Mouse (Mus musculus) hindbrain, embryonic 14.5 days (tissue): ENCODE data around the gene Rnf144b. TPM values are rescaled to one million over a fixed set of nuclear protein-coding genes. Genes with fewer than 3 reads are reported as not detected.

Experiments used
- ATAC-seq: fragments of 200-750 bp; cut with Nextera tagmentation; 2 replicates; pipeline ENCODE4 v1.8.0; 2017; ENCODE audit warnings: moderate number of reproducible peaks, mild to moderate bottlenecking, moderate TSS enrichment, moderate library complexity; ENCODE audit not compliant: low FRiP score
- DNase-seq: peaks from one replicate; pipeline ENCODE4 v3.0.0-alpha.2; 2015; ENCODE audit warnings: low spot score
- H3K27ac ChIP-seq: fragments of 300-500 bp; sonication (generic); 2 replicates; pipeline ENCODE4 v1.5.1; 2014; ENCODE audit warnings: mild to moderate bottlenecking, moderate library complexity
- H3K27me3 ChIP-seq: fragments of 300-500 bp; sonication (generic); 2 replicates; pipeline ENCODE4 v1.6.1; 2014; ENCODE audit warnings: mild to moderate bottlenecking, low read length, mixed read lengths; ENCODE audit not compliant: control insufficient read depth, insufficient read depth
- H3K36me3 ChIP-seq: fragments of 300-500 bp; sonication (generic); replicated peaks from 2 replicates; pipeline ENCODE4 v1.6.1; 2014; ENCODE audit not compliant: control insufficient read depth, insufficient read depth
- H3K4me1 ChIP-seq: fragments of 300-500 bp; sonication (generic); replicated peaks from 2 replicates; pipeline ENCODE4 v1.6.1; 2014; ENCODE audit warnings: antibody characterized with exemption, low read length, mixed read lengths; ENCODE audit not compliant: control insufficient read depth, insufficient read depth
- H3K4me2 ChIP-seq: fragments of 300-500 bp; sonication (generic); replicated peaks from 2 replicates; pipeline ENCODE4 v1.6.1; 2014; ENCODE audit warnings: mild to moderate bottlenecking, moderate library complexity
- H3K4me3 ChIP-seq: fragments of 300-500 bp; sonication (generic); replicated peaks from 2 replicates; pipeline ENCODE4 v1.5.1; 2014; ENCODE audit warnings: mild to moderate bottlenecking, low read length
- H3K9ac ChIP-seq: fragments of 300-500 bp; sonication (generic); 2 replicates; pipeline ENCODE4 v1.6.1; 2014
- H3K9me3 ChIP-seq: fragments of 300-500 bp; sonication (generic); 2 replicates; pipeline ENCODE4 v1.6.1; 2016; ENCODE audit warnings: low read length; ENCODE audit not compliant: control insufficient read depth
- WGBS: fragments of 180-500 bp; shearing (Covaris S2); extraction: QIAGEN DNeasy Blood & Tissue Kit; methylation state at CpG from one replicate; pipeline ENCODE4 v1.1.7; 2014; 5-methylcytosine and 5-hydroxymethylcytosine counted together
- polyA plus RNA-seq: library from polyadenylated mRNA; unstranded; fragments of >200 nt; fragmentation: Nextera tagmentation; extraction: Ambion mirVana; gene quantifications from 2 replicates; pipeline ENCODE4 v1.2.1, GENCODE M21; 2014

Gene Rnf144b
- polyA plus RNA-seq, 1 experiment from 2014 or later: 1.7 TPM

DNA sequence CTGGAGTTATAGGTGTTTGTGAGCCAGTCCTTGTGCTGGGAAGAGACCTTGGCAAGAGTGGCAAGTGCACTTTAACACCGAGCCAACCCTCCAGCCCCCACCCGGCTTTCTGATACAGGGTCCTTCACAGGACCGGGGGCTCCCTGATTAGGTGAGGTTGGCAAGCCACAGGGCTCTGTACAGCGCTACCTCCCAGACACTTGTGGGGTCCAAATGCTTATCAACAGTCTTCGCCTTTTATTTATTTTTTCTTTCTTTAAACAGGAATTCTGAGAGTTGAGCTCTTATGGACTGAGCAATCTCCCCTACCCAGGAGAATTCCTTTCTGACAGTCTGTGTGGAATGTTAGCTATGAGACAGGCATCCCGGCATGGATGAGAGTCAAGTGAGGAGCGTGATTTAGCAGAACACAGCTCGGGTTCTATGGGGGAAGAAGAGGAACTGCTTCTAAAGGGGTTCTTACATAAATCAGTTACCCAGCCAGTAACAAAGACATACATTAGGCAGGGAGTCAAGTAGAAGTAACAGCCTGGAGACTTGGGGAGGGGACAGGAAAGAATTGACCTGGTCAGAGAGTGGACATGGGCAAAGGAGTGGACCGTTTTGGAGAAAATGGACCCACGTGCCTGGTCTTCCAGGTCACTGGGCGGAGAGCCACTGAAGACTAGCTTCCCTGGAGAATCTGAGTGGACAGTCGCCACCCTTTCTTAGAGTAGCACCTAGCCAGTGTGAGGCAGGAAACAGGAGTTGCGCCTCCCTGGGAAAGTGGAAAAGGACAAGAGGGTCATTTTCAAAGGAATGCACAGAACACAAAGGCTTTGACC is 154.8 kb downstream of the Rnf144b start:
- H3K9me3 ChIP-seq: no peaks in the 10 kb centered on the region
- ATAC-seq (no peak), DNase-seq (no peak)
- H3K27me3 ChIP-seq: no peaks in the 10 kb centered on the region
- peaks cover 16% of the 10 kb centered on the region for H3K4me1 ChIP-seq
- H3K4me2 ChIP-seq: no peak overlapping the region
- no peak overlapping the region for H3K27ac ChIP-seq
- no peaks in the 10 kb centered on the region for H3K36me3 ChIP-seq
- no peak overlapping the region for H3K4me3 ChIP-seq
- WGBS: 20% methylated on average over 13 of the region's 13 CpGs
- no peak overlapping the region for H3K9ac ChIP-seq

DNA sequence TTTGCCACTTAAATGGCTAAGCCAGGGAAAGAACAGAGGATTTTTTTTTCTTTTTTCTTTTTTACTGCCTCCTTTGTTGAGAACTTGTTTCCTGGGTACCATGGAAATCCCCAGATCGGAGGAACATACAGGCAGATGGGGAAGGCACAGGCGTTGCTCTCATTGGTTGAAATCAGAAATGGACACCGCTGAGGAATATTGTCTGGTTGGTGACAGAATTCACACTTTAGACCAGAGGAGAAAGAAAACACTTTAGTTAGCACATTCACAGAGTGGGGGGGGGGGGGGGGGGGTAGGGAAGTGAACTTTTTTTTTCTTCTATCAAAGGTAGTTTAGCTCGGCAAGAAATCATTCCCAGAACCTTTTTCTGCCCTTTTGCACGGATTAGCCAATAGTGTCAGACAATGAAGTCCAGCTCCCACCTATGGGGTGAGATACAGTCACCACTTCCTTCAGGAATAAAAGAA is 155.4 kb downstream of the Rnf144b start:
- no peak overlapping the region for H3K9ac ChIP-seq
- ATAC-seq: no peak
- H3K9me3 ChIP-seq: no peaks in the 10 kb centered on the region
- H3K36me3 ChIP-seq: no peaks in the 10 kb centered on the region
- 6% methylated on average over 5 of the region's 5 CpGs for WGBS
- peaks cover 16% of the 10 kb centered on the region for H3K4me1 ChIP-seq
- no peak overlapping the region for H3K4me3 ChIP-seq
- H3K27ac ChIP-seq: no peak overlapping the region
- no peaks in the 10 kb centered on the region for H3K27me3 ChIP-seq
- H3K4me2 ChIP-seq: no peak overlapping the region
- no peak for DNase-seq

DNA sequence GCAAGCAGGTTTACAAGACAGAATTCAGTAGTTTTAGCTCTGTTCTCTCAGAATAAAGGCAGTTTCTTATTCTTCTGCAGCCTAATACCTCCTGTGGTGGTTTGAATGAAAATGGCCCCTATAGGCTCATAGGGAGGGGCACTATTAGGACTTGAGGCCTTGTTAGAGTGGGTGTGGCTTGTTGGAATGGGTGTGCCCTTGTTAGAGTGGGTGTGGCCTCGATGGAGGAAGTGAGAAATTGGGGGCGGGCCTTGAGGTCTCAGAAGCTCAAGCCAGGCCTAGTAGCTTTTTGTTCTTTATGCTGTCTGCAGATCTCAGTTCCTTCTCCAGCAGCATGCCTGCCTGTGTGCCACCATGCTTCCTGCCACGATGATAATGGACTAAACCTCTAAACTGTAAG is 159.8 kb downstream of the Rnf144b start:
- 80% methylated on average over 3 of the region's 3 CpGs for WGBS
- no peak for ATAC-seq
- Histone ChIP-seq H3K4me2 (no peak overlapping the region), H3K9me3 (no peaks in the 10 kb centered on the region), H3K4me3 (no peak overlapping the region), H3K27me3 (no peaks in the 10 kb centered on the region), H3K36me3 (no peaks in the 10 kb centered on the region), H3K27ac (no peak overlapping the region), H3K9ac (no peak overlapping the region), H3K4me1 (0 out of 2 replicates have a peak, but pooled peaks cover 10% of the 10 kb centered on the region)
- DNase-seq: no peak

DNA sequence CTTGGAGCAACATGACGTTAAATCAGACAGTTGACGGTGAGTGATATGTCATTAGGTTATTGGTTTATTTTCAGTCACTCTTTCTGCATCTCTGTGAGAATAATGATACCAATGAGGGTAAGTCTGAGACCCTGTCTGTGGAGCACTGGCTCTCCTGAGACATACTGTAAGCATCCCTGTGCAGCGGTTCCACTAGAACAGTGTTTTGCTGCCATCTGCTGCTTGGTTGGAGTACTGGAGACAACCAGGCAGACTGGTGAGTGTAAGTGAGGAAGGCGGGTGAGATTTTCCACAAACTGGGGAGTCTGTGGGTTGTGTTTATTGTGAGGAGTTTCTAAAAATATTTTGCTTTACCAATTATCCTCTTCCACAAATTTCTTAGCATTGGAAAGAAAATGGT is 166.0 kb downstream of the Rnf144b start:
- H3K4me3 ChIP-seq: no peak overlapping the region
- 43% methylated on average over 4 of the region's 4 CpGs for WGBS
- no peak overlapping the region for H3K4me2 ChIP-seq
- peak; percentile 90 for DNase-seq
- no peak overlapping the region for H3K9ac ChIP-seq
- no peaks in the 10 kb centered on the region for H3K36me3 ChIP-seq
- ATAC-seq: peak; percentile 81
- H3K4me1 ChIP-seq: no peaks in the 10 kb centered on the region
- no peaks in the 10 kb centered on the region for H3K27me3 ChIP-seq
- H3K27ac ChIP-seq: no peak overlapping the region
- no peaks in the 10 kb centered on the region for H3K9me3 ChIP-seq

- Histone ChIP-seq H3K4me1 (no peaks in the 10 kb centered on the region), H3K9me3 (no peaks in the 10 kb centered on the region), H3K4me2 (no peak overlapping the region), H3K9ac (no peak overlapping the region), H3K27ac (no peak overlapping the region), H3K27me3 (no peaks in the 10 kb centered on the region), H3K36me3 (no peaks in the 10 kb centered on the region), H3K4me3 (no peak overlapping the region)
- no peak for DNase-seq
- 60% methylated on average over 8 of the region's 8 CpGs for WGBS
- ATAC-seq: no peak
Measured at GRCm38 (mm10) chr13:47296465-47296864, 174.0 kb downstream of the Rnf144b start.

Other genes with a start within 250 kb of the Rnf144b start
- 14.3 and 15.0 TPM in 2 replicates for gene Kif13a, start 192.8 kb upstream of the Rnf144b start, polyA plus RNA-seq
- gene Nhlrc1, start 107.8 kb upstream of the Rnf144b start, polyA plus RNA-seq: 15.3 and 20.7 TPM in 2 replicates
- gene Kdm1b, start 79.2 kb upstream of the Rnf144b start, polyA plus RNA-seq: 18.2 and 21.2 TPM in 2 replicates
- 20.1 and 21.9 TPM in 2 replicates for gene Tpmt, start 77.9 kb upstream of the Rnf144b start, polyA plus RNA-seq
- 97.3 and 98.4 TPM in 2 replicates for gene Dek, start 16.5 kb upstream of the Rnf144b start, polyA plus RNA-seq